Mouse (Mus musculus): Measurements from ENCODE around the gene Socs3. TPM values are rescaled to one million over a fixed set of nuclear protein-coding genes. Genes with fewer than 3 reads are reported as not detected.
A peak's percentile ranks its signal among the peaks of the same experiment; 100 is the strongest.

Socs3 gene
- polyA plus RNA-seq, 1 experiment from 2014 or later = 13.5 TPM

DNA sequence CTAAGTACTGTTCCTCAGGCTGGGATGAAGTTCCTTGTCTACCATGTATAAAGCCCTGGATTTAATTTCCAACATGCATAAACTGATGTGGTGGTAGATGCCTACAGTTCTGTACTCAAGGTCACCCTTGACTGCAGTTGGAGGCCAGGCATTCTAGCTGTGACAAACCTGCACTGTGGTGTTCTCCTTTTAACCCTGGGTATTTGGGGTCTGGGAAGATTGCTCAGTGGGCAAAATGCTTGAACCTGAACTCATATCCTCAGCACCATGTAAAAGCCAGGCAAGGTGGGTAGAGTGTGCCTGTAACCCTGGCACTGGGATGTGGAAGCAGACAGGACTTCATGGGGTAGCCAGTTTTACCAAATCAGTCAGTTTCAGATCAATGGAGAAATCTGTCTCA lies 9.2 kb downstream of the Socs3 start:
- no peak overlapping the region for H3K4me3 ChIP-seq
- no peak for ATAC-seq (ENCODE audit: borderline replicate concordance, extremely low read depth, low FRiP score, low TSS enrichment)
- H3K36me3 ChIP-seq = no peaks in the 10 kb centered on the region
- no peaks in the 10 kb centered on the region for H3K27me3 ChIP-seq
- H3K4me2 ChIP-seq = no peak overlapping the region
- no peaks in the 10 kb centered on the region for H3K9me3 ChIP-seq
- no peak overlapping the region; the same call in 1 of the 2 replicates for H3K27ac ChIP-seq
- peaks cover 76% of the 10 kb centered on the region for H3K4me1 ChIP-seq
- H3K9ac ChIP-seq = no peak overlapping the region

DNA sequence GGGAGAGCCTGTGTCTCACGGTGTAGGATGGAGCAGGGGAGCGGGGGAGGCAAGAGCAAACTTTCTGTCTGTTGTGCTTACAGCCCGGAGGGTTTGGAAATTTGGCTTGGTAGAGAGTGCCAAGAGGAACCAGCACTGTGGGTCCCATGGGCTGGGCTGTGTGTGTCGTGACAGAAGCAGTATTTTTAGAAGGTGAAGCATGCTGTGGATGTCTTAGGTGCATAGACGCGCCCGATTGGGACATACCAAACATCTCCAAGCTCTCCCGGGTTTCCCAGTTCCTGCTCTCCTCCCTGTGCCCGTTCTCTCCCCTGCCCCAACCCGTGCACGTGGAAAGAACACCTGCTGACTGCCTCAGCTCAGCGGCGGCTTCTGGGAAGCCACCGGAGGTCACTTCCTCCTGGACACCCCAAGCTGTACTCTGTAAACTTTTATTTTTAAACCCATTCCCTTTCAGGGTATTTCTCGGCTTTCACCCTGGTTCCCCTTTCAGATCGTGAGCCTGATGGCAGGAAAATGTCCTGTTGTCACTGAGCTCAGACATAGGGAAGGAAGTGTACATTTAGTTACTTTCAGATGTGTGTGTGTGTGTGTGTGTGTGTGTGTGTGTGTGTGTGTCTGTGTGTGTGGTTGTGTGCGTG lies 10.0 kb downstream of the Socs3 start:
- H3K9ac ChIP-seq = no peak overlapping the region
- peaks cover 76% of the 10 kb centered on the region for H3K4me1 ChIP-seq
- no peaks in the 10 kb centered on the region for H3K36me3 ChIP-seq
- no peak overlapping the region for H3K4me2 ChIP-seq
- H3K9me3 ChIP-seq = no peaks in the 10 kb centered on the region
- H3K27ac ChIP-seq = no peak overlapping the region
- 49% methylated on average over 17 of the region's 17 CpGs for WGBS
- no peak for ATAC-seq (ENCODE audit: borderline replicate concordance, extremely low read depth, low FRiP score, low TSS enrichment)
- H3K4me3 ChIP-seq = no peak overlapping the region
- H3K27me3 ChIP-seq = no peaks in the 10 kb centered on the region

GRCm38 (mm10) chr11:117959166-117959565 lies 10.7 kb downstream of the Socs3 start:
- Histone ChIP-seq H3K9me3 (no peaks in the 10 kb centered on the region), H3K4me2 (no peak overlapping the region), H3K4me1 (peaks cover 76% of the 10 kb centered on the region), H3K27ac (no peak overlapping the region), H3K36me3 (no peaks in the 10 kb centered on the region), H3K4me3 (no peak overlapping the region), H3K27me3 (no peaks in the 10 kb centered on the region), H3K9ac (no peak overlapping the region)
- no peak for ATAC-seq (ENCODE audit: borderline replicate concordance, extremely low read depth, low FRiP score, low TSS enrichment)
- WGBS = 85% methylated on average over 4 of the region's 4 CpGs

- ATAC-seq (ENCODE audit: borderline replicate concordance, extremely low read depth, low FRiP score, low TSS enrichment) = no peak
- Histone ChIP-seq H3K4me3 (no peak overlapping the region), H3K27me3 (no peaks in the 10 kb centered on the region), H3K27ac (0 out of 2 replicates have a peak overlapping the region, but pooled peaks have one; percentile 12), H3K9ac (no peak overlapping the region), H3K36me3 (no peaks in the 10 kb centered on the region), H3K4me1 (peaks cover 71% of the 10 kb centered on the region), H3K4me2 (no peak overlapping the region), H3K9me3 (no peaks in the 10 kb centered on the region)
- 49% methylated on average over 7 of the region's 7 CpGs for WGBS
Observed at GRCm38 (mm10) chr11:117958197-117958596, 11.7 kb downstream of the Socs3 start.

GRCm38 (mm10) chr11:117955621-117956020 lies 14.2 kb downstream of the Socs3 start:
- Histone ChIP-seq H3K27ac (0 out of 2 replicates have a peak overlapping the region, but pooled peaks have one; percentile 3), H3K36me3 (no peaks in the 10 kb centered on the region), H3K9ac (no peak overlapping the region), H3K4me2 (no peak overlapping the region), H3K27me3 (no peaks in the 10 kb centered on the region), H3K9me3 (no peaks in the 10 kb centered on the region), H3K4me1 (peaks cover 63% of the 10 kb centered on the region), H3K4me3 (no peak overlapping the region)
- no peak for ATAC-seq (ENCODE audit: borderline replicate concordance, extremely low read depth, low FRiP score, low TSS enrichment)
- WGBS = 44% methylated on average over 13 of the region's 13 CpGs

DNA sequence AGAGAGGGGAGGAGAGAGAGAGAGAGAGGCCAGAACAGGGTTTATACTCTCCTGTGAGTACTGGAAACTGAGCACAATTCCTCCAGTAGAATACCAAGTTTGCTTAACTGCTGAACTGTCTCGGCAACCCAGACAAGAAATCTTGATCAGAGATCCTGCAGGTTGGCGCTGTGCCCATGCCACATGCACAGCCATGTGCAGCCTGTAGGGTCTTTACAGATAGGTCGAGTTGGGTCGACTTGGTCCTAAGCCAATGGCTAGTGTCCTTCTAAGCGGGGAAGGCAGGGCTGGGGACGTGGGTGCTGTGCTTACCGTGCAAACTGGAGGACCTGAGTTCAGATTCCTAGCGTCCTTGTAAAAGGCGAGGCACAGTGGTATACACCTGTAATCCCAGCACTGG lies 15.0 kb downstream of the Socs3 start:
- no peak for ATAC-seq (ENCODE audit: borderline replicate concordance, extremely low read depth, low FRiP score, low TSS enrichment)
- H3K4me1 ChIP-seq = peaks cover 62% of the 10 kb centered on the region
- H3K27me3 ChIP-seq = no peaks in the 10 kb centered on the region
- H3K4me2 ChIP-seq = no peak overlapping the region
- 67% methylated on average over 9 of the region's 9 CpGs for WGBS
- H3K9ac ChIP-seq = no peak overlapping the region
- no peaks in the 10 kb centered on the region for H3K9me3 ChIP-seq
- H3K4me3 ChIP-seq = no peak overlapping the region
- H3K36me3 ChIP-seq = no peaks in the 10 kb centered on the region
- H3K27ac ChIP-seq = no peak overlapping the region

DNA sequence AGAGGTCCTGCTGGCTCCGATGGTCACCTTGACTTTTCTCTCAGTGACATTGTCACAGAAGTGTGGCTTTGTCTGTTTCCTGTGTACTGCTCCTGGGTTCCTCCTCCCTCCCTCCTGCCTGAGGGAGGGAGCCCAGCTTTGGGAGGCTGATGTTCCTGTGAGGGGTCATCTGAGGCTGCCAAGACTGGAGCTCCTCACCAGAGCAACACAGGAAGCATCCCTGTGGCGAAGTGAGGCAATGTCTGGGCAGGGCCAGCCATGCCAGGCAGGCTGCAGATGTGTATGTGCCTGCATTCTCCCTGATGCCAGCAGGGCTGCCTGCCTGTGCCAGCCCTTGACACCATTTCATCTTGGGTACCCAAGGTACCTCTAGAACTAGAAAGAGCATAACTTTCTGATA lies 15.8 kb downstream of the Socs3 start:
- Histone ChIP-seq H3K36me3 (no peaks in the 10 kb centered on the region), H3K4me1 (peaks cover 62% of the 10 kb centered on the region), H3K9me3 (no peaks in the 10 kb centered on the region), H3K27me3 (no peaks in the 10 kb centered on the region), H3K9ac (no peak overlapping the region), H3K4me2 (no peak overlapping the region), H3K27ac (no peak overlapping the region), H3K4me3 (no peak overlapping the region)
- WGBS = 53% methylated on average over 2 of the region's 2 CpGs
- no peak for ATAC-seq (ENCODE audit: borderline replicate concordance, extremely low read depth, low FRiP score, low TSS enrichment)

DNA sequence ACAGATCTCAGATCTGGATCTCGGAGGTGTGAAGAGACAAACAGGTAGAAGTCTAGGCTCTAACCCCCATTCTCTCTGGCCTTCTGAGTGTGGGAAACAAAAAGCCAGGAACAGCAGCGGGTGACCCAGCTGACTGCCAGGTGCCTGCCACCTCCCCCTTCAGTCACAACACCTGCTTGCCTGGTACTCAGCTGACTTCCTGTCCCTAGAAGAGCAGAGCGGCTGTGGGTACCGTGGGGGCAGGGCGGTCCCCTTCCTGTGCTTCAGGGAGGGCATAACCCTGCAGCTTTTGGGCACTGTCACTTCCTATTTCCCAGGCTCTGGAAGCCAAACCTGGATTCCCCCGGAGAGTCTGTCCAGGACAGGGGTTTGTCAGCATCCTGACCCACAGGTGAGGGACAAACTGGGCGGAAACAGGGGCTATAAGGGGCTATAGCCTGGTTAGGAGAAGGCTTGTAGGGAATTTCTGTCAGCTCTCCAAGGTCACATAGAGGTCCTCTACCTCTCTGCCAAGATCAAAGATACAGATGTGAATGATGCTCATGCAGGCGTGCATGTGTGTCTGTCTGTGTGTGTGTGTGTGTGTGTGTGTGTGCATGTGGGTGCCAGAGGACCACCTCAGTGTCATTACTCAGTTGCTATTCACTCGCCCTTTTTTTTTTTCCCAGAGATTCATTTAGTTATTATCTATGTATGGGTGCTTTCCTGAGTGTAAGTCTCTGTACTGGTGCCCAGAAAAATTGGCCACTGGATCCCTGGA lies 17.5 kb downstream of the Socs3 start:
- no peak overlapping the region for H3K27ac ChIP-seq
- H3K27me3 ChIP-seq = no peaks in the 10 kb centered on the region
- peaks cover 52% of the 10 kb centered on the region for H3K4me1 ChIP-seq
- WGBS = 47% methylated on average over 9 of the region's 9 CpGs
- ATAC-seq (ENCODE audit: borderline replicate concordance, extremely low read depth, low FRiP score, low TSS enrichment) = no peak
- no peaks in the 10 kb centered on the region for H3K9me3 ChIP-seq
- no peak overlapping the region for H3K9ac ChIP-seq
- no peaks in the 10 kb centered on the region for H3K36me3 ChIP-seq
- H3K4me2 ChIP-seq = no peak overlapping the region
- no peak overlapping the region for H3K4me3 ChIP-seq

DNA sequence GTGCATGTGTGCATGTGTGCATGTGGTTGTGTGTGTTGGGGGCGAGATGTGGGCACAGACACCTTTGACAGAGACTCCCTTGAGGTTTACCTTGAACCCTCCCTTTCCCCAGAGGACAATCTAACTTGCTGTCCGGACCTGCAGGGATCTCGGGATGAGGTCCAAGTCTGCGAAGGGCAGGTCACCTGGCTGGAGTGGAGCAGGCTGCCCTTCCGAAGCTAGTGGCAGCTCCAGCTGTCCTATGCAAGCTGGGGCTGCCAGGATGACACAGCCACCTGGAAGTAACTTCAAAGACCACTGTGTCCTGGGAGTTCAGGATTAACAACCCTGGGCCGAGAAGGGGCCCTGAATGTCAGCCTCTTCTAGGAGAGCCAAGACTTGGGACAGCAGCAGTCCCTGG lies 18.5 kb downstream of the Socs3 start:
- 76% methylated on average over 6 of the region's 6 CpGs for WGBS
- no peak overlapping the region for H3K27ac ChIP-seq
- no peaks in the 10 kb centered on the region for H3K36me3 ChIP-seq
- no peak overlapping the region for H3K4me2 ChIP-seq
- no peak overlapping the region for H3K9ac ChIP-seq
- H3K27me3 ChIP-seq = no peaks in the 10 kb centered on the region
- no peaks in the 10 kb centered on the region for H3K9me3 ChIP-seq
- no peak overlapping the region for H3K4me3 ChIP-seq
- no peak for ATAC-seq (ENCODE audit: borderline replicate concordance, extremely low read depth, low FRiP score, low TSS enrichment)
- peaks cover 50% of the 10 kb centered on the region for H3K4me1 ChIP-seq

GRCm38 (mm10) chr11:117949392-117950091 lies 20.3 kb downstream of the Socs3 start:
- H3K36me3 ChIP-seq = no peaks in the 10 kb centered on the region
- peak; percentile 88 for ATAC-seq (ENCODE audit: borderline replicate concordance, extremely low read depth, low FRiP score, low TSS enrichment)
- H3K27me3 ChIP-seq = no peaks in the 10 kb centered on the region
- WGBS = 2% methylated on average over 49 of the region's 49 CpGs
- H3K4me2 ChIP-seq = peak overlapping the region; percentile 82
- H3K9me3 ChIP-seq = no peaks in the 10 kb centered on the region
- peak overlapping the region; percentile 38 for H3K4me3 ChIP-seq
- peak overlapping the region; percentile 47 for H3K9ac ChIP-seq
- H3K27ac ChIP-seq = peak overlapping the region; percentile 78
- H3K4me1 ChIP-seq = peaks cover 40% of the 10 kb centered on the region

- no peaks in the 10 kb centered on the region for H3K36me3 ChIP-seq
- no peak for ATAC-seq (ENCODE audit: borderline replicate concordance, extremely low read depth, low FRiP score, low TSS enrichment)
- H3K9ac ChIP-seq = no peak overlapping the region
- H3K4me1 ChIP-seq = peaks cover 31% of the 10 kb centered on the region
- no peaks in the 10 kb centered on the region for H3K9me3 ChIP-seq
- WGBS = 66% methylated on average over 10 of the region's 10 CpGs
- no peaks in the 10 kb centered on the region for H3K27me3 ChIP-seq
- H3K4me2 ChIP-seq = no peak overlapping the region
- no peak overlapping the region for H3K27ac ChIP-seq
- H3K4me3 ChIP-seq = no peak overlapping the region
Observed at GRCm38 (mm10) chr11:117946996-117947419, 22.8 kb downstream of the Socs3 start.

All from lung, embryonic 15.5 days (tissue).